Mouse (Mus musculus): Measurements from ENCODE around the gene Edar.
"Not testable (repeated sequence)": the region's sequence is repeated elsewhere in the genome, so short reads cannot be mapped to it uniquely, and the experiment has no call there.

Edar gene

GRCm38 (mm10) chr10:58675533-58675932 lies at the start of gene Edar:
Gene Edar (minus strand): TSS chr10:58675654.
- DNase-seq (ENCODE audit: low spot score in 2 of 2) = peak; percentile 23 to 54

GRCm38 (mm10) chr10:58718110-58718509 lies 42.7 kb upstream of the Edar start, which contains the start of gene Gm17542:
Gene Gm17542 (minus strand): TSS chr10:58718210.
- DNase-seq (ENCODE audit: low spot score in 2 of 2) = not testable (repeated sequence)

GRCm38 (mm10) chr10:58714789-58715148 lies 39.3 kb upstream of the Edar start:
- no peak for DNase-seq (ENCODE audit: low spot score in 2 of 2)

GRCm38 (mm10) chr10:58713855-58714788 lies 38.7 kb upstream of the Edar start:
- DNase-seq (ENCODE audit: low spot score in 2 of 2) = no peak

- DNase-seq (ENCODE audit: low spot score in 2 of 2) = no peak
Observed at GRCm38 (mm10) chr10:58713225-58713624, 37.8 kb upstream of the Edar start.

GRCm38 (mm10) chr10:58709021-58709420 lies 33.6 kb upstream of the Edar start:
- no peak for DNase-seq (ENCODE audit: low spot score in 2 of 2)

GRCm38 (mm10) chr10:58700578-58700977 lies 25.1 kb upstream of the Edar start:
- DNase-seq (ENCODE audit: low spot score in 2 of 2) = no peak

GRCm38 (mm10) chr10:58700160-58700559 lies 24.7 kb upstream of the Edar start:
- DNase-seq (ENCODE audit: low spot score in 2 of 2) = no peak

GRCm38 (mm10) chr10:58698955-58699354 lies 23.5 kb upstream of the Edar start:
- DNase-seq (ENCODE audit: low spot score in 2 of 2) = no peak

- no peak for DNase-seq (ENCODE audit: low spot score in 2 of 2)
Observed at GRCm38 (mm10) chr10:58691051-58691450, 15.6 kb upstream of the Edar start.

- no peak for DNase-seq (ENCODE audit: low spot score in 2 of 2)
Observed at GRCm38 (mm10) chr10:58679298-58679697, 3.8 kb upstream of the Edar start.

GRCm38 (mm10) chr10:58673278-58674061 lies 2.0 kb downstream of the Edar start:
- peak; percentile 31 to 41 for DNase-seq (ENCODE audit: low spot score in 2 of 2)

- no peak for DNase-seq (ENCODE audit: low spot score in 2 of 2)
Observed at GRCm38 (mm10) chr10:58672557-58673277, 2.7 kb downstream of the Edar start.

- DNase-seq (ENCODE audit: low spot score in 2 of 2) = no peak
Observed at GRCm38 (mm10) chr10:58663868-58664267, 11.6 kb downstream of the Edar start.

- DNase-seq (ENCODE audit: low spot score in 2 of 2) = no peak
Observed at GRCm38 (mm10) chr10:58663417-58663816, 12.0 kb downstream of the Edar start.

- no peak for DNase-seq (ENCODE audit: low spot score in 2 of 2)
Observed at GRCm38 (mm10) chr10:58659268-58659986, 16.0 kb downstream of the Edar start.

GRCm38 (mm10) chr10:58657731-58658130 lies 17.7 kb downstream of the Edar start:
- no peak for DNase-seq (ENCODE audit: low spot score in 2 of 2)

GRCm38 (mm10) chr10:58653679-58654078 lies 21.8 kb downstream of the Edar start:
- DNase-seq (ENCODE audit: low spot score in 2 of 2) = no peak

- no peak for DNase-seq (ENCODE audit: low spot score in 2 of 2)
Observed at GRCm38 (mm10) chr10:58652418-58653394, 22.7 kb downstream of the Edar start.

- no peak for DNase-seq (ENCODE audit: low spot score in 2 of 2)
Observed at GRCm38 (mm10) chr10:58652045-58652417, 23.4 kb downstream of the Edar start.

All from spleen, postnatal 14 days (tissue).